Mouse (Mus musculus) erythroblast, embryonic 14.5 days (primary cell): Measurements from ENCODE around the gene Aldh18a1. TPM values are rescaled to one million over a fixed set of nuclear protein-coding genes. Genes with fewer than 3 reads are reported as not detected.

Experiments used
- H3K27me3 ChIP-seq: 2 replicates; pipeline ENCODE4 v1.6.1; 2012; ENCODE audit warnings: inconsistent platforms; ENCODE audit not compliant: control insufficient read depth
- H3K36me3 ChIP-seq: 2 replicates; pipeline ENCODE4 v1.6.1; 2012; ENCODE audit warnings: mild to moderate bottlenecking, inconsistent platforms; ENCODE audit not compliant: control insufficient read depth
- H3K4me1 ChIP-seq: 2 replicates; pipeline ENCODE4 v1.6.1; 2012; ENCODE audit warnings: inconsistent platforms; ENCODE audit not compliant: control insufficient read depth
- H3K4me3 ChIP-seq: replicated peaks from 2 replicates; pipeline ENCODE3; 2012; ENCODE audit warnings: moderate library complexity, mild to moderate bottlenecking, inconsistent platforms
- H3K9me3 ChIP-seq: 2 replicates; pipeline ENCODE4 v1.6.1; 2012; ENCODE audit warnings: low read length, inconsistent platforms, mixed read lengths; ENCODE audit not compliant: control insufficient read depth
- GATA1 ChIP-seq: IDR thresholded peaks from 2 replicates; pipeline ENCODE4 v1.6.1; 2012; ENCODE audit warnings: low read length, inconsistent platforms, mixed read lengths
- TAL1 ChIP-seq: IDR thresholded peaks from 3 replicates; pipeline ENCODE4 v1.6.1; 2012; ENCODE audit warnings: low read length, inconsistent platforms, mixed read lengths
- polyA plus RNA-seq: library from polyadenylated mRNA; stranded (reverse); fragments of >175 nt; gene quantifications from 2 replicates; pipeline ENCODE4 v1.2.3, GENCODE M21; 2012

The Aldh18a1 gene
- polyA plus RNA-seq, 1 experiment = 0.48 TPM

DNA sequence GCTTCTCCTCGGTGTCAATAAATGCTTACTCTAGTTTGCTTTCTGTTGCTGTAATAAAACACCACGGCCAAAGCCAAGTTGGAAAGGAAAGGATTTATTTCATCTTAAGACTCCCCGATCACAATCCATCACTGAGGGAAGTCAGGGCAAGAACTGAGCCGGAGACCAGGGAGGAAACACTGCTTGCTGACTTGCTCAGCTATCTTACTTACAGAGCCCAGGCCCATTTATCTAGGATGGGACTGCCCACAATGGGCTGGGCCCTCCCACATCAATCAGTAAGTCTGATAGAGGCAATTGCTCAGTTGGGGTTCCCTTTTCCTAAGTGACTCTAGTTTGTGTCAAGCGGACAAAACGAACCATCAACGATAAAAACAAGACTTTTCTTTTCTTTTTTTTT lies 45.5 kb downstream of the Aldh18a1 start:
- Histone ChIP-seq H3K4me3 (no peak overlapping the region), H3K4me1 (peaks cover 21% of the 10 kb centered on the region), H3K27me3 (peaks cover 38% of the 10 kb centered on the region), H3K36me3 (no peaks in the 10 kb centered on the region), H3K9me3 (peaks cover 3% of the 10 kb centered on the region; the same call in 1 of the 2 replicates)
- TF ChIP-seq TAL1 (no peak), GATA1 (no peak)

DNA sequence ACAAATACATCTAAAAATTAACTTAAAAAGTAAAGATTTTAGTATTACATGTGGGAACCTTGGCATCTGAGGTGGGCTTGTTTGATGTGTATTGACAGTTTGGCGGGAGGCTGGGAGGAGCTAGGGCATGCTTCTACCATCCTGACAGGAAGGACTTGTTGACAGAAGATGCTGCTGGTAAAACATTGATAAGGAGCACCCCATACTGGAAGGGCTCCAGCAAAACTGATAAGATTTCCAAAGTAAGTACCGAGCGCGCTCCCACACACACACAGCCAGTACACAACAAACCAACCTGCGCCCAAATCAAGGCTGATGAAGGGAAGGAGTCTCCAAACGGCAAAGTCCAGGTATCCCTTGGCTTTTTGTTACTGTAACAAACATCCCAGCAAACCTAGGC lies 51.7 kb downstream of the Aldh18a1 start:
- peaks cover 3% of the 10 kb centered on the region; the same call in 1 of the 2 replicates for H3K9me3 ChIP-seq
- peaks cover 46% of the 10 kb centered on the region for H3K27me3 ChIP-seq
- TF ChIP-seq GATA1 (peak; percentile 82), TAL1 (peak; percentile 54)
- H3K4me3 ChIP-seq = peak overlapping the region; percentile 44
- peaks cover 35% of the 10 kb centered on the region for H3K4me1 ChIP-seq
- no peaks in the 10 kb centered on the region for H3K36me3 ChIP-seq

DNA sequence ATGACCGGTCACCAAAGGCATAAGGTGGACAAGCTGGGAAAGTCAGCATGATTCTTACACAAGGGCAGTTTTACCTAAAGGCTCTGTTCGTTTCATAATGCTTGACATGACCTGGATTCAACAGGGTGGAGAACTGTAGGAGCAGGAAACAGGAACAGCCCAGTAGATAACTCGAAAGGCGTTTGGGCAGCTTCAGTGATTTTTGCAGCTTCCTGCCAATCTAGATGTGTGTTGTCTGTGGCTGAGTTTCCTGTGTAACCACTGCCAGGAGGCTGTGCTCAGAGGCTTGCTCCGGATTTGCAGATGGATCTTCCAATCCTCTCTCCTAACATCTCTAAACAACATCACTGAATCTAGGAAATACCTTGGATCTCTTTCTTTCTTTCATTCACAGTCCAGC lies 55.7 kb downstream of the Aldh18a1 start:
- Histone ChIP-seq H3K4me3 (no peak overlapping the region), H3K4me1 (peaks cover 28% of the 10 kb centered on the region), H3K9me3 (no peaks in the 10 kb centered on the region), H3K27me3 (peaks cover 29% of the 10 kb centered on the region), H3K36me3 (no peaks in the 10 kb centered on the region)
- TF ChIP-seq GATA1 = no peak
- no peak for TF ChIP-seq TAL1

DNA sequence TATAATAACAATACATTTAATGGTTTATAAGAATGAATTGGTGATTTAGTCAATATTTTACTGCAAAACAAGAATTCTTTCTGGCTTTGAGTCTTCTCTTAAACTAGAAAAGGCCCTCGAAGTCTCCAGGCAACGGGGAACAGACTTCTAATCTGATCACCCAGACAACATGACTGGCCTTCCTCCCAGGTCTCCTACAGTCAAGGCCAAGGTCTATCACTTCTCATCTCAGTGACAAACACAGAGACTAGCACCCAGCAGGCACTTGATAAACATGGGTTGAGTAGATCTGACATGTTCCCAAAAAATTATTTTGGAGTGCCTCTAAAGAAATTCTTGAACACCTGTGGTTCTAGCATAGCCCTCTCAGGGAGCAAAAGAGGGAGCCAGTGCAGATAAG lies 57.9 kb downstream of the Aldh18a1 start:
- Histone ChIP-seq H3K36me3 (no peaks in the 10 kb centered on the region), H3K9me3 (no peaks in the 10 kb centered on the region), H3K4me1 (peaks cover 6% of the 10 kb centered on the region), H3K4me3 (no peak overlapping the region), H3K27me3 (peaks cover 32% of the 10 kb centered on the region)
- TF ChIP-seq TAL1 (no peak), GATA1 (no peak)

DNA sequence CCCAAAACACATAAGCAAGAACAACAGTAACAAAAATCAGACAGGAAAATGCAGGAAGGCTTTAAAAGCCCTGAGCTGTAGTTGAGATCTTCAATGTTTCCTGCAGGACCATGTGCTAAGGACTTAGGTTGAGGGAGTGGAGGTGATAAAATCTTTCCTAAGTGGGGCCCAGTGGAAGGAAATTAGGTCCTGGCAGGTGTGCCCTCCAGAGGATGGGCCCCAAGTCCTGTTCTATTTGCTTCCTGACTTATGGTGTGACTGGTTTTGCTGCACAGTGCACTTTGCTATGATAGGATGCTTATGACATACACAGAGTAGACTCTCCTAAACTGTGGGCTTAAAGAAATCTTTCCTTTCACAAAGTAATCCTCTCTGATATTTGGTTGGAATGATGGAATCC lies 60.0 kb downstream of the Aldh18a1 start:
- Histone ChIP-seq H3K27me3 (peaks cover 23% of the 10 kb centered on the region), H3K4me3 (no peak overlapping the region)
- TF ChIP-seq GATA1 (no peak), TAL1 (no peak)

DNA sequence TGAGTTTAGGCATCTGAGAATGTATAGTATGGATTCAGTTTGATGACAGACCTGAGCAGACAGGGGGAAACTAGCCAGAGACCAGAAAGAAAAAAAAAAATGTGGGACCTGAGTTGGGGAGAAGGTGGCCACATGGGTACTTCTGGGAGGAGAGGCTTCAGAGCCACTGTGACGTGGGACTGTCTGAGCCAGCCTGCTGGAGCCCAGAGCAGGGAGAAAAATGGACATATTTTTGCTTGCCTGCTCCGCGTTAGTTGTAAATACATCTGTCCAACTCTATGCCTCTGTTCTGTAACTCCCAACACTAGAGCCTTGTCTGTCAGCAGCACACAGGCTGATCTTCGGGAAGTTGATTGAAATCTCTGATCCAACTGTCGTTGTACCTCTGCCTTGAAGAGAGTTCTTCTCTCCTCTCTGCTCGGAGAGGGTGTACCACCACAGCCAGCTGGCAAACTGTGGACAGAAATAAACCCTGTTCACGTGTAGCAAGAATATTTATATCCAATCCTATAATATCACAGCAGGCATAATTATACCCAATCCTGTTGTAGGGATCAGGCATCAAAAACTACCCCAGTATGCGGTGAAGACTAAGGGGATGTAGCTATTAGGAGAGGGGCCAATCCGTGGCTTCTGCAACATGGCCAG lies 61.8 kb downstream of the Aldh18a1 start:
- H3K4me3 ChIP-seq = no peak overlapping the region
- H3K36me3 ChIP-seq = no peaks in the 10 kb centered on the region
- H3K27me3 ChIP-seq = peaks cover 14% of the 10 kb centered on the region
- H3K9me3 ChIP-seq = no peaks in the 10 kb centered on the region
- H3K4me1 ChIP-seq = peaks cover 2% of the 10 kb centered on the region; the same call in 1 of the 2 replicates
- no peak for TF ChIP-seq TAL1

More for the DNA sequence above, 60.0 kb downstream of the Aldh18a1 start:
- H3K36me3 ChIP-seq = no peaks in the 10 kb centered on the region
- H3K9me3 ChIP-seq = no peaks in the 10 kb centered on the region
- H3K4me1 ChIP-seq = peaks cover 2% of the 10 kb centered on the region; the same call in 1 of the 2 replicates

DNA sequence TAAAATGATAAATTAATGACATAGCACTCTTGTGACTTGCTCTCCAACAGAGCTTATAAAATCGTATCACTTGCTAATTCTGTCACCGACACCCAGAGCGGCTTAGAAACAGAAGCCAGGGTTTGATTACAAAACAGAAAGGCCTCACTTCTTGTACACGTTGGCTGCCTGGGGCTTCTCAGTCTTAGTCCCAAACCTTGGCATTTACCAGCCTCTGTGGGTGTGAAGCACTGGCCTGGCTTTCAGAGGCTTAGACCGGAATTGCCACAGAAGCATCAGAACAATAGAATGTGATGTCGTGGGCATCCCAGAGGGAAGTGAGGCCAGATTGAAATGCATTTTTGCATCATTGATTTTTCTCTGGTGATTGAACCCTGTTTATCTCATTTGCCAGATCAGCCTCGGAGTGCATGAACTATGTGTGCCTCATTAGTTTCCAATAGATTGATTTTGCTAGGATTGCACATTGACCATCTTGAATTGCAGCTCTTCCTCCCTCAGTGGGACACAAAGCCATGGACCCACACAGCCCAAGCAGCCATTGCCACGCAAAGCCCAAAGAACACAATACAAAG lies 64.7 kb downstream of the Aldh18a1 start:
- H3K4me3 ChIP-seq = no peak overlapping the region
- no peaks in the 10 kb centered on the region for H3K9me3 ChIP-seq
- H3K4me1 ChIP-seq = peaks cover 1% of the 10 kb centered on the region
- H3K27me3 ChIP-seq = peaks cover 14% of the 10 kb centered on the region
- TF ChIP-seq GATA1 (no peak), TAL1 (no peak)
- H3K36me3 ChIP-seq = no peaks in the 10 kb centered on the region

DNA sequence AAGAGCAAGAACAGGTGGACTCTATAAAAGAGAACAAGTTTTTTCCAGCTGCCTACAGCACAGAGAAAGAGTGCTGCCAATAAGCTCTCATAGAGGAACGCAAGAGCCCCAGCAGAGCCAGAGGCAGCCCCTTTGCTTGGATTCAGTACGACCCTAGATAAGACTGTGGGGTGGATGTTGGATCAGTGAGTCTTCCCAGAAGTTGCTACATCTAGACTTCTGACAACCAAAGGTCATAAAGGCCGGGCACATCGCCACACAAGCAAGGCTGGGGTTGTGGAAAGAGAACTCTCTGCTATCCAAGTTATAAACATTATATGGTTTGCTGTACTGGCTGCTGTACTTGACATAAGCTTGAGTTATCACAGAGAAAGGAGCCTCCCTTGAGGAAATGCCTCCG lies 67.9 kb downstream of the Aldh18a1 start:
- no peak overlapping the region for H3K4me3 ChIP-seq
- H3K9me3 ChIP-seq = no peaks in the 10 kb centered on the region
- H3K27me3 ChIP-seq = peaks cover 6% of the 10 kb centered on the region
- no peak for TF ChIP-seq GATA1
- peaks cover 1% of the 10 kb centered on the region for H3K4me1 ChIP-seq
- H3K36me3 ChIP-seq = no peaks in the 10 kb centered on the region

DNA sequence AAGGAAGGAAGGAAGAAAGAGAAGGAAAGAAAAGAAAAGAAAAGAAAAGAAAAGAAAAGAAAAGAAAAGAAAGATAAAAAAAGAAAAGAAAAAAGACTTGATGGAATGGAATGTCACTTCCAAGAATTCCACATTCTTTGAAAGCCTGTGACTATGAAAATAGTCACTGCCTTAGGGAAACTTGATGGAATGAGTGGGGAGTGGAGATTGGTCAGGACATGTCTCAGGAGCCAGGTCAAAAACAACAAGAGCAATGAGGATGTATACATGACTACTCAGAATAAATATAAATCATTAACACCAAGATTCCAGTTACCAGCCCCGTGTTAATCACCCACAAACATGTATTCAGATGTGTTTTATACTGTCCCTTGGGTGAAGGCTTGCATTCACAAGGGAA lies 69.6 kb downstream of the Aldh18a1 start:
- H3K36me3 ChIP-seq = no peaks in the 10 kb centered on the region
- no peaks in the 10 kb centered on the region for H3K9me3 ChIP-seq
- H3K27me3 ChIP-seq = no peaks in the 10 kb centered on the region; the same call in 1 of the 2 replicates
- peaks cover 14% of the 10 kb centered on the region for H3K4me1 ChIP-seq
- TF ChIP-seq TAL1 (no peak), GATA1 (no peak)
- no peak overlapping the region for H3K4me3 ChIP-seq
